Mouse (Mus musculus) CH12.LX (cell line): ENCODE data around the gene Necab2.

ENCODE experiments used
- CTCF ChIP-seq, 2 experiments: IDR thresholded peaks in 1 of 2; conservative IDR thresholded peaks in 1 of 2; 2 replicates each; pipeline ENCODE4 v1.5.1; 2011 to 2012; ENCODE audit warnings: low read depth in 2 of 2, low read length in 2 of 2, improper control_type of control experiment in 1 of 2, inconsistent platforms in 1 of 2, mild to moderate bottlenecking in 1 of 2, moderate library complexity in 1 of 2
- ELF1 ChIP-seq: IDR thresholded peaks from 2 replicates; pipeline ENCODE4 v1.6.1; 2014; ENCODE audit warnings: low read depth, mild to moderate bottlenecking, inconsistent platforms, low read length, improper control_type of control experiment
- MEF2A ChIP-seq: IDR thresholded peaks from 2 replicates; pipeline ENCODE4 v1.6.1; 2014; ENCODE audit warnings: low read depth, mild to moderate bottlenecking, inconsistent platforms, low read length, improper control_type of control experiment, borderline replicate concordance
- POLR2A ChIP-seq: IDR thresholded peaks from 2 replicates; pipeline ENCODE4 v1.6.1; 2011; ENCODE audit warnings: low read depth, mild to moderate bottlenecking, improper control_type of control experiment, low read length
- POLR2AphosphoS2 ChIP-seq: IDR thresholded peaks from 2 replicates; pipeline ENCODE4 v1.6.1; 2011; ENCODE audit warnings: low read depth, low read length, improper control_type of control experiment
- RCOR1 ChIP-seq: conservative IDR thresholded peaks from 2 replicates; pipeline ENCODE4 v1.6.1; 2012; ENCODE audit warnings: low read depth, mild to moderate bottlenecking, inconsistent platforms, low read length, improper control_type of control experiment
- ZC3H11A ChIP-seq: IDR thresholded peaks from 2 replicates; pipeline ENCODE4 v1.6.1; 2012; ENCODE audit warnings: low read depth, mild to moderate bottlenecking, inconsistent platforms, low read length, improper control_type of control experiment
- ZNF384 ChIP-seq: IDR thresholded peaks from 2 replicates; pipeline ENCODE4 v1.6.1; 2012; ENCODE audit warnings: low read depth, low read length, improper control_type of control experiment, inconsistent platforms

DNA sequence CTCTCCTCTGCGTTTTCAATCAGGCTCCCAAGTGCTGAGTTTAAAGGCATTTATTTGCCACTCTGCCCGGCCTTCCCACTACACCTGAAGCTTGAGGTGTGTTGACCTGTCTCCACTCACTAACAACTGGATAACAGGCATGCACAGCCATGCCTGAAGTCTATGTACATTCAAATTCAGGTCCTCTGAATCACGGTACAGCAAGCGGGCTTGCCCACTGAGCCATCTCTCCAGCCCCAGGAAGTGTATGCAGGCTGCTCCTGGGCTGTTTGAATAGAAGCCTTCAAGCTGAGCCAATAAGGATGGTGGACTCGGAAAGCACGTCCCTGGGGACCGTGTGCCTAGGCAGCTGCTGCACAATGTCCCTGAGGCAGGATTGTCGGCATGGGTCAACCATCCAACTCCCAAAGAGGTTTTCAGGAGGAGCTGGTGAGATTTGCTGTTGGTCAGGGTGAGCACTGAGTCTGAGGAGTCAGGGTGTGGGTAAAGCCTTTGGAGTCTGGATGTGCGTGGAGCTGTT lies 24.9 kb upstream of the Necab2 start:
- TF ChIP-seq RCOR1 (no peak), CTCF (conservative IDR thresholded peaks at IDR 0.05 in 1 of 2, IDR thresholded peaks at IDR 0.05 in 1 of 2; ENCODE audit: low read depth in 2 of 2, low read length in 2 of 2) (no peak), POLR2A (no peak), MEF2A (no peak), POLR2AphosphoS2 (no peak), ZC3H11A (no peak), ZNF384 (no peak), ELF1 (no peak)
